Mouse (Mus musculus): Measurements from ENCODE around the gene 3110009E18Rik. TPM values are rescaled to one million over a fixed set of nuclear protein-coding genes. Genes with fewer than 3 reads are reported as not detected.

3110009E18Rik gene
- total RNA-seq, 2 experiments from 2014 or later, result 5.7 to 7.3 TPM

DNA sequence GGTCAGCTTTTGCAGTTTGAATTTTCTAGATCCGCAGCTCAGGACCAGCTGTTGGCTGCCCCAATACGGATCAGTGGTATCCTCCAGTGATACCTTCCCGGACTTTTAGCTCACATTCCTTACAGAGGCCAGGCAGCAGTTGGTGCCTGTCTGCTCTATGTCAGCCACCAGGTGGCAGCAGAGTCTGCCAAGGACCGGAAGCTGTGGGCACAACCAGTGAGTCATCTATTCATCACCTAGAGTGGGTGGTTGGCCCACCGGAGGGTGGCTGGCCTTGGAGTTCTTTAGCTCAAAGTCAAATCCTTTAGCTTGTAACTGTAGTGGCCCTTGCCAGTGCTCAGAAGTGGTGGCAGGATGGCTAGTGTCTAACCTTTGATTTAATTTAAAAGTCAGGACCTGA lies 76.2 kb downstream of the 3110009E18Rik start:
- peak; percentile 76 for DNase-seq

DNA sequence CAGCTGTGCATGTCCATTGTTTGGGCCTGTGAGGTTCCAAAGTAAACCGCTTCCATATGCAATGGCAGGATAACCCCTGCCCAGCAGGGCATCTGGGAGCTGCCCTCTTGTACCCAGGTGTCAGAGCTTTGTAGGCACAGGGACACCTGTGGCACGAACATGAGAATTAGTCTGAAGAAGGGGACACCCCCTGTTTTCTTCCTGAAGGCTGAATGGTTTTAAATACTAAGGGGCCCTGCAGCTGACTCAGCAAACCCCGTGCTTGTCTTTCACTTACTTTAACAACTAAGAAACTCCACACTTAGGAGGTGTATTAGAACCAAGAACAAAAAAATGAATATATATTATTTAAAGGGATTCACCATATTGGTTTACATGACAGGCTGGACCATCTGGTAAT lies 77.2 kb downstream of the 3110009E18Rik start:
- DNase-seq, result no peak

DNA sequence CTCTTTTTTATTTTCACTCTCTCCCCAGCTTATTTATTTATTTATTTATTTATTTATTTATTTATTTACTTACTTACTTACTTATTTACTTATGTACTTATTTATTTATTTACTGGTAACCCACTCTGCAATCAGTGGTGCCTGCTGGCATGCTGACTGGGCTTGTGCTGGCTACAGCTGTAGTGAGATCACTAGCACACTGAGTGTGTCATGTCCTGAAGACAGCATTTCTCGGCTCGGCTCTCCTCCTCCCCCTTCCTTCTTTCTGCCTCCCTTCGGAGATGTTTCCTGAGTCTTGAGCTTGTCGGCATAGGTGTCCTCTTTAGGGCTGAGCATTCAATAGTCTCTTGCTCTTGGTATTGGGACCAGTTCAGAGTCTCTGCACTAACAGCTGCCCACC lies 78.0 kb downstream of the 3110009E18Rik start:
- DNase-seq, result no peak

DNA sequence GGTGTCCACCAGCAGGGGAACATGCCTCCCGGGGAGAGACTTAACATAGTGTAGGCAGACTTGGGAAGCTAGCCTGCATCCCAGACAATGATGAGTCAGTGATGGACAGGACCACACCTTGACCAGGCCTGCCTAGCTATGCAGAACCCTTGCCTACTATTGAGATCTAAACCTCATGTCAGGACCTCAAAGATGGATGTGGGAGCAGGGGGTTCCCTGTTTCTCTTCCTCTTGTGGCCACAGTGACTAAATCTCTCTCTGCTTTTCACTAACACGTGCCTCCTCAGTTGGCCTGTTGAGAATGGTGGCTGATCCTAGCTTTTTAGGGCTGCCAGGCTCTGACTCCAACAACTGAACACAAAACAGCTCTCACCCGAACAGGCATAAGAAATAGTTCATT lies 81.6 kb downstream of the 3110009E18Rik start:
- DNase-seq, result no peak

DNA sequence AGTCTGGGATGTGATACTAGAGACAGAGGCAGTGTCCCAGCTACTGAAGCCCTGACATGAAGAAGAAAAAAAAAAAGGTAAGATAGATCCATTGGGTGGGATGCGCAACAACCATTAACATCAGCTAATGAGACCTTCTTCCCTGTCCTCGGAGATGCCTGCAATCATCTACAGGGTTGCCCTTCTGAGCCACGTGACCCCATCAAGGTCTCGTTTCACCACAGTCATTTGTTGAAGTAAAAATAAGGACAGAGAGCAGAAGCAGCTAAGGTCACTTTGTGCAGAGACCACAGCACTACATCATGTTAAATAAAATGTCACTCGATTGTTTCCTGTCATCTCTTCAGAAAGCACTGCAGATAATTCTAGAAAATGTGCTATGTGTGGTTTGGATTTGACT lies 82.8 kb downstream of the 3110009E18Rik start:
- no peak for DNase-seq

DNA sequence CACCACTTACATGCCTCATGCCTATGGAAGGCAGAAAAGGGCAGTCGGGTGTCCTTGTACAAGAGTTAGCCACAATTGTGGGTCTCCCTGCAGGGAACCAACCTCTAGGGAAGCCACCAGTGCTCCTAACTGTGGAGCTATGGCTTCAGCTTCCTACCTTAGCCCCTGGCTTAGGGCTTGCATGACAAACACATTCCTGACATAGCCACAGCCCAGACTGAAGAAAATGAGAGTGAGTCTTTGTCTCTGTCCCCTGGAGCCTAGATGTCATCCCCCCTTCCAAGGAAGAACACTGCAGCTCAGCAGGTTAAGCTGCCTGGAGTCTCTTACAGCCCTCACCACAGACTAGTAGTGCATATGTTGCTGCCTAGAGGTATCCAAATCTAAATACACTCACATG lies 83.8 kb downstream of the 3110009E18Rik start:
- no peak for DNase-seq

DNA sequence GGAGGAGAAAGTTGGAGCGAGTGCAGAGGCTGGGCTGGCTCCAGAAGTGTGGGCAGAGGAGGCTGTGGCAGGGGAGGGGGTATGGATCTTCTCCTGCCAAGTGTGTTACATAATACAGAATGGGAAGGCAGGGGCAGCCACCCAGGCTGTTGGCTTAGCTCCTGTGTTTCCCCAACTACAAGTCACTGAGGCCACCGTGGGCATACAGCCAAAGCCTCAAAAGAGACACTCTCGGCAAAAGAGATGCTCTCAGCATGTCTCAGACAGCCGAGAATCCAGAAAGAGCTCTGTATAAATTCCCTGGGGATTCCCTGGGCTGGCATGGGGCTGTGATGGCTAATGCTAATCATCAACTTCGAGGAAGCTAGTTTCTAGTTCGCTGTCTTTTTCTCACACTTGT lies 86.6 kb downstream of the 3110009E18Rik start:
- peak; percentile 27 for DNase-seq

DNA sequence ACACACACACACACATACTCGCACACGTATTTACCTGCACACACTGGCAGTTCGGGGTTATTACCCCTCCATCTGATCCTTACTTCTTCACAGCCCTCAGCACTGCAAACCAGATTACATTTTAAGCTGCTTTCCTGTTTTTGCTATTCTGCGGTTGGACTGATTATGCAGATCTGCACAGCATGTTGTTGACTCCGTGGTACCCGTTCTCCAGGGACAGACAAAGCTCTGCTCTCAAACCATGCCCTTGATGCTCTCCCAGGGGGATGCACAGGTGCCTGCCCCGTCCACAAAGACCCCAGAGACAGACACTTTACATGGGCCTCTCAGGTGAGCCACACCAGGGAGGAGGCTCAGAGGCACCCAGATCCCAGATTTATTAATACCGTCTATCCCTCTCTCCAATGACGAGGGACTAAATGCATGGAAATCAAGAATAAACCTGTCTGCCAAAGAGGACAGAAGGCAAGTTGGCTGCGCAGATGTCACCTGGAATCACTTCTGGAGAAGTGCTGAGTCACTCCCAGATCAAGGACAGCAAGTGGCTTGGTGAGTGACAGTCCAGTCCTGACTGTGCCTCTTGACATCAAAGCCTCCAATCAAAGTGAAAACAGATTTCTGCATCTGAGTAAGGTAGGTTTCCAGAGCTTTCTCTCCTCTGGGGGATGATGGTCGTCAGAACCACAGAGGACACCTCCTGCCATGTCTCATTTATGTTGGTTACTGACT lies 87.7 kb downstream of the 3110009E18Rik start:
- no peak for DNase-seq

DNA sequence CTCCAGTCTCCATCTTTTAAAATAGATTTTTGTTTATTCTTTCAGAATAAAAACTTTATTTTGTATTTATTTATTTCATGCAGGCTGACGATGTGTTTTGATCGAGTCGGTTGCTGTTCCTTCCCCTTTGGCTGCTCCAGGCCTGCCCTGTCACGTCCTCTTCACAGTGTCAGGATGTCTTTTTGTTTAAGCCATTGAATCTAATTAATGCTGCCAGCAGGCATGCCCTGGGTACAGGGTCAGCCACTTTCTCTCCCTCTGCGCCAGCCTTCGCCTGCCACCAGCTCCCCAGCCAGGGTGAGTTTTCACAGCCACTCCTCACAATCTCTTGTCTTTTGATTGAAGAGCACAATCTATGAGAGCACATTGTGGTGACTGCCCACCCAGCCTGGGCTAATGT lies 99.9 kb downstream of the 3110009E18Rik start:
- no peak for DNase-seq

DNA sequence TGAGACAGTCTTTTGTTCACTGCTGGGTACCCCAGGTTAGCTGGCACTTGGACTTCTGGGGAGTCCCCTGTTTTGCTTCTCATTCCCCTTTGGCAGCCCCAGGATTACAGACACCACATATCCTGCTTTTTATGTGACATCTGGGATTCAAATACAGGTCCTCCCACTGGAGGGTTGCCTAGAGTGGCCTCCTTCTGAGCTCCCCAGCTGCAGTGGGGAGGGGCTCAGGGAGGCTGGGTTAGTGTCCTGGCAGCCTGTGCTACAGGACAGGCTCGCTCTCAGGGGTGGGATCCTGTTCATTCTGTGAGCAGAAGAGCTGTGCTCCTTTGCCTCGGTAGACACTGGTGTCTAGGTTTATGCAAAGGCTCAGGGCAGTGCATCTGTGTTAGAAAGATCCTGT lies 100.3 kb downstream of the 3110009E18Rik start:
- no peak for DNase-seq

DNA sequence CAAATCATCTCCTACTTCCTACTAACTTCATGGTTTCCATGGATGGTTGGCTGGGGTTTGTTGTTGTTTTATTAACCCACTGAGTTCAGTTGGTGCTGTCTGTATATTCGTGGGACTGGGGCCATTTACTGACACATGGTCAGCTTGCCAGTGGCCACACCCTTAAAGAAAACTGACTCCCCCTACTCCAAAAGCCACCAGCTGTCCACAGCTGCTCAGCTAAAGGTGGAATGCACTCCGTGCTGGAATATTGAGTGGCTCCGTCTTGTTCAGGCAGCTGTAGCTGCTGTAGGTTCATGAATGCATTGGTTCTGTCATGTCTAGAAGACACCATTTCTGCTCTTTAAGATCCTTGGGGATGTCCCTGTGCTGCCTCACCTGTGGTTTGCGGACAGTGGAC lies 102.6 kb downstream of the 3110009E18Rik start:
- no peak for DNase-seq

DNA sequence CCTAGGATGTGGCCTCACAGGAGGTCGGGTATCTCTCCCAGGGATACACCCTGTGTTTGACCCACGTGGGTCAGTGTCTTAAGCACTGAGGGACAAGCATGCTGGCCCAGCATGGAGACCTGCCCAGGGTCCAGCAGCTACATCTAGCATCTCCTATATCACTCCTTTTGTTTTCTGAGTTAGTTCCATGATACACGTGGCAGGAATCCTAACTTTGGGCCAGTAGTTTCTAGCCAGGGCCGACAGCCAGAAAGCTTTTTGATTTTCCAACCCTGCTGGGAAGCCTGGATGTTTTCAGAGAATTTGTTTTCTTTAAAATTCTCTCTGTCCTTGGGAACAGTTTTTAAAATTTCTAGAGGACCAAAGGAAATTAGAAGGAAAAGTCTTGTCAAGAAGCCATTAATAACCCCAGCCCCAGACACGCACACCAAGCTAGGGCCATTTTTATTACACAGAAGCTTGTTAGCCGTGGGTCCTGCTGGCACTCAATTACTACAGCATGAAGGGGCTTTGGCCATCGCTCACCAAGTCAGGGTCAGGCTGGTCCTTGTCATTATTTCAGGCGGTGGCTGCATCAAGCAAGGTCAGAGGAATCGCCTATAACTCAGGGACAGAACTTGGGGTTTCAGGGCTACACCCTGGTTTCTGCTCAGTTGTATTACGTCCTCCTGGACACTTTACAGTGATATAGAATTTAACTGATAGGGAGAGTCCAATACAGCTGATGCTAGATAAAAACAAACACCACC lies 108.9 kb downstream of the 3110009E18Rik start:
- DNase-seq, result peak; percentile 55

DNA sequence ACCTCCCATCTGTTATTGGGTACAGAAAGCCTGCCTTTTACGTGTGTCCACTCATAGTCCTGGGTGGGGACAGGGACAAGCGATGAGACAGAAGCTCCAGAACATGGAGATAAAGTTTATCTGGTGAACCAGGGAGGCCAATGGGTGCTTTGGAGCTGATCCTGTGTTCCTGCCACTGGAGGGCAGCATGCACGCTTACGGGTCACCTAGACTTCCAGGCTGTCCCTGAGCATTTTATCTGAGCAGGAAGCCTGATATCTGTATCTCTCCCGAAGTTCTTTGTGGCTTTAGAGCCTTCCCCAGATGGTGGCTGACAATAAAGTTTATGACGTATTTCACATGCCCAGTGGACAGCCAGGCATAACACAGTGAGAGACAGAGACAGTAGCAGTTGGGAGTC lies 110.3 kb downstream of the 3110009E18Rik start:
- DNase-seq, result no peak

DNA sequence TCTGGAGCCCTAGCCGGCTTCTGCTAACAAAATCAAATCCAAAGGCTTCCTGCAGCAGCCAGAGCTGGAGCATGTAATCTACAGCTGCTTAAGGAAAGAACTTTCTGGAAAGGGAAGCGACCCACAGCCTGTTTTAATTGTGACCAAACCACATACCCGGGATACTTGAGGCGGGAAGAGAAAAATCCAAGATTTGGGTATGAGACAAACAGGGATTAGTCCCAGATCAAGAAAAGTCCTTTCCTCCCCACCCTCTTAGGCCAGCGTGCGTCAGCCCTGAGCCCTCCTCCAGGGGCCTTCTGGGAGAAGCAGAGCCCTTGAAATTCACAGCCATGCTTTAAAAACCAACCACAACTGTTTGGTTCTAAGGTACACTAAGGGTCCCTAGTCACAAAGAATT lies 111.2 kb downstream of the 3110009E18Rik start:
- DNase-seq, result no peak

DNA sequence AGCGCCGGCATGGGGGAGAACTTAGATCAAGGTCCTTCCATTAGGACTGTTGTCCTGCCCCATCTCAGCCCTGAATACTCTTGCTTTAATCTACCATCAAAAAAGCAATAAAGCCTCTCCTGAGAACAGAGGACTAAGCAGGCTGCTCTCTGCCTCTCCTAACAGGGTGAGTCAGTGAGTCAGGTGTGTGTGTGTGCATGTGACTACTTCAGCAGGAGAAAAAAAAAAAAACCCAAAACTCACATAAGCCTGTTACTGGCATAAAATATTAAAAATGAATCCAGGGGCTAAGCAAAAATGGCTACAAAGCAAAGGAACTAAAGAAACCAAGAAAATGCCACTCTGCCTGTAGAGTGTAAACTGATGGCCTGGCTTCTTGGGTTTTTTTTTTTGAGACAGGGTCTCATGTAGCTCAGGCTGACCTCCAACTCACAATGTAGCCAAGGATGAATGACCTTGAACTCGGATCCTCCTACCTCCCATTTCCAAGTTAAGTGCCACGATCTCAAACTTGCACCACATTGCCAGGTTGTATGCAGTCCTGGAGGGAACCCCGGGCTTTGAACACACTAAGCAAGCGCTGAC lies 114.7 kb downstream of the 3110009E18Rik start:
- no peak for DNase-seq

DNA sequence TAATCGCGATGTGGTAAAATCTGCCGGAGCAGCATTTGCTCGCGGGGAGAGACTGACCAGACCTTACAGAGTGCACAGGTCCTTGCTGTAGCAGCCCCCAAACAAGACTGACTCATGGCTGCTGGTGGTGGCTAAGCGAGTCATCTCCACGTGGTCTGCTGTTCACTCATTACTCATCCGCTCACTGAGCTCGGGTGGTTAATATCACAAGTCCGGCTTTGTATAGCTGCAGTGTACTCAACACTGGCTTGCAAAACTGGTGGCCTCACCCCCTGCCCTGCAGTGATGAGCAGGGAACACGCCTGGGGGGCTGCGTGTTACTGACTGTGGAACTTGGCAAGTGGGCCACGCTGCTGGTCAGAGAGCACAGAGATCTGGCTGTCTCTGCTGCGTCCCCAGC lies 115.4 kb downstream of the 3110009E18Rik start:
- no peak for DNase-seq

DNA sequence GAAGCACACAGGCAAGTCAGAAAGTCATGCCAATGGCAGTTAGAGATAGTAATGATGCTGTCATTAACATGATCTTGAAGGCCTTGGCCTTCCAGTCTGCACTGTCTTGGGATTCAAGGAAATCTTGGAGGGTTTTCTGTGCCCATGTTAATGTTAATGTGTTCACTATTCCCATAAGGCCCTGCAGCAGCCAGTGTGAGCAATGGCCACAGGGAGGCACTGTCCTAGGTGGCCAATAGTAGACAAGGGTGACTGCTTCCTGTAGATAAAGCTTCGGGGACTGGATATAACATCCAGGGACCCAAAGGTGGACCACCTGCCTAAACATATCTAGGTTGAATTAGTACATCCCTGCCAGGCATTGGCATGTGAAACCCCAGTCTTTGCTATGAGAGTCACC lies 116.1 kb downstream of the 3110009E18Rik start:
- no peak for DNase-seq

Other genes with a start within 250 kb of the 3110009E18Rik start
- gene Tmem177, start 208.0 kb upstream of the 3110009E18Rik start, total RNA-seq (2021), result 1 to 10 TPM; 4.2 to 5.1 TPM
- gene Cfap221, start 124.0 kb upstream of the 3110009E18Rik start, total RNA-seq (2021), result not detected
- 1 to 10 TPM; 1.1 to 1.8 TPM for gene Sctr, start 114.3 kb upstream of the 3110009E18Rik start, total RNA-seq (2021)
- 10 to 100 TPM in 1 of 2 experiments, 1 to 10 TPM in 1; 8.7 to 12.6 TPM for gene Tmem37, start 47.1 kb upstream of the 3110009E18Rik start, total RNA-seq (2021)
- gene Dbi, start 109 bp upstream of the 3110009E18Rik start, total RNA-seq (2021), result 100 to 1,000 TPM; 254 to 263 TPM
- gene Steap3, start 151.5 kb downstream of the 3110009E18Rik start, total RNA-seq (2021), result 10 to 100 TPM; 41.2 to 41.4 TPM
- gene C1ql2, start 219.4 kb downstream of the 3110009E18Rik start, total RNA-seq (2021), result not detected

Measured in gastrocnemius, postnatal 10 days (tissue).